Mouse (Mus musculus) ES-Bruce4 (cell line): Measurements from ENCODE around the gene Stat5b.

Experiments used
- CTCF ChIP-seq: IDR thresholded peaks from one replicate; pipeline ENCODE4 v1.8.1; 2011; ENCODE audit warnings: low read depth, low read length
- EP300 ChIP-seq: IDR thresholded peaks from 2 replicates; pipeline ENCODE4 v1.6.1; 2011; ENCODE audit warnings: low read depth, low read length; ENCODE audit not compliant: insufficient read depth

DNA sequence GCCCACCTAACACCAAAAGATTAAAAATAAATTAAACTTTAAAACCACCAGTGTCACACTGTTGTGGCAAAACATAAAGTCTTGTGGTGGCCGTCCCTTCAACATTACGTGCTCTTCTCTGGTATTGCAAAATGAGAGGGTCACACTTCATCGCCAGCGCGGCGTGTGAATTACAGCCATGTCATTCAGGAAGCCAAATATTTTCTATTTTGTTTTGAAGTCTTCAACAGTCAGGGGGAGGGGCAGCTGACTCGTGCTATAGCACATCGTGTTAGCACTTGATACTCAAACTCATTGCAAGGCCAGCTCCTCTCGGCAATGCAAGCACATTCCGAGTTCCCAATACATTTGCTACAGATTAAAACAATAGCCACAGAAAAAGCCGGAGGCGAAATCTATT lies 9.7 kb downstream of the Stat5b start:
- TF ChIP-seq EP300 (no peak), CTCF (no peak)
